Mouse (Mus musculus): ENCODE measurements around the gene Arhgap33. TPM values are rescaled to one million over a fixed set of nuclear protein-coding genes. Genes with fewer than 3 reads are reported as not detected.
"Not testable (repeated sequence)": the region's sequence is repeated elsewhere in the genome, so short reads cannot be mapped to it uniquely, and the experiment has no call there.

Gene Arhgap33
- polyA plus RNA-seq, 1 experiment from 2014 or later = 88.6 TPM

DNA sequence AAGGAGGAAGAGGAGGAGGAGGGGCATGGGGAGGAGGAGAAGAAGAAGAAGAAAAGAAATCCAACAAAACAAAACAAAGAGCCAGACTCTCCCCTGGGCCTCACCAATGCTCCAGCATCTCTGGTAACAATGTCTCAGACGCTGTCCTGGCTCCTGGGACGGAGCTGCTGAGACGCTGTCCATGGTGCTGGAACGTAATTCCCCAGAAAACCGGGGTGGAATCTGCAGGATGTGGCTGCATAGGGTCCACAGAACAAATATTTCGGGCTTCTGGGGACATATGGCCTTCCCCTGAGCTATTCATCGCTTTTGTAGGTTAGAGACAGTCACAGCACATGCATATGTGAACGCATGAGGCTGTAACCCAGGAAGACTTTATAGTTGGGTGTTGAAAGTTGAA, 50.6 kb downstream of the Arhgap33 start:
- Histone ChIP-seq H3K9me3 (replicated peaks) (no peaks in the 10 kb centered on the region), H3K4me3 (no peak overlapping the region), H3K9ac (no peak overlapping the region), H3K27ac (no peak overlapping the region), H3K27me3 (peaks cover 12% of the 10 kb centered on the region; the same call in 1 of the 2 replicates), H3K4me1 (no peaks in the 10 kb centered on the region), H3K4me2 (replicated peaks) (no peak overlapping the region), H3K36me3 (no peaks in the 10 kb centered on the region)
- ATAC-seq (ENCODE audit: low FRiP score) = no peak
- WGBS = 19% methylated on average over 8 of the region's 8 CpGs

DNA sequence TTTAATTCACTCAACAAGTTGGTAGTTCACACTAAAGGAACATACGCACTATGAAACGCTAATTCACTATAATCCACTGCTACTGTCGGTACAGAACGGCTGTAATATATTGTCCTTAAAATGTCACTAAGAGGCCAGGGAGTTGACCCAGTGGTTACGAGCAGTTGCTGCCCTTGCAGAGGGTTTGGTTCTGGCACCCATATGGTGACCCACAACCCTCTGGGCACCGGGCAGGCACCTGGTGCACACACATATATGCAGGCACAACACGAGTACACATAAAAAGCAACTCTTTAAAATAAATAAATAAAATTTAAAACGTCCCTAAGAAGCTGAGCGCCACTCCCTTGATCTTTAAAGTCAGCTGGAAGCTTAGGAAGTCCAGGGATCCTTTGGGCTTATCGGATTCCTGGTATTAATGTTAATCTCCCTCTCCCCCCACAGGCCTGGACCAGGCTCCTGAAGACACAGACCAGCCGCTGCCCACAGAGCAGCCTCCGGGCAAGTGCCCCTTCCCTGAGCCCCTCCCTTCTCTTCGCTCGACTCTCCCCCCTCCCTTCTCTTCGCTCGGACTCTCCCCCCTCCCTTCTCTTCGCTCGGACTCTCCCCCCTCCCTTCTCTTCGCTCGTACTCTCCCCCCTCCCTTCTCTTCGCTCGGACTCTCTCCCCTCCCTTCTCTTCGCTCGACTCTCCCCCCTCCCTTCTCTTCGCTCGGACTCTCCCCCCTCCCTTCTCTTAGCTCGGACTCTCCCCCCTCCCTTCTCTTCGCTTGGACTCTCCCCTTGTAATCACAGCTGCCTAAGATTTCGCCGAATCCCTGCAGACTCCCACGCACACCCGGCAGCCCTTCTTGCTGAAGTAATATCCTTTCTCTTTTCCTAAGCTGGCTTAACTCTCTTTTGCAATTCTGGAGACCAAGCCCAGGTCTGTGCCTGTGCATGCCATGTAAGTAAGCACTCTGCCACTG, 57.2 kb downstream of the Arhgap33 start:
- peaks cover 9% of the 10 kb centered on the region for H3K4me1 ChIP-seq
- peaks cover 12% of the 10 kb centered on the region; the same call in 1 of the 2 replicates for H3K27me3 ChIP-seq
- peak overlapping the region; percentile 54 for H3K4me2 ChIP-seq (replicated peaks)
- WGBS = 10% methylated on average over 31 of the region's 32 CpGs
- peak; percentile 58 for ATAC-seq (ENCODE audit: low FRiP score)
- no peaks in the 10 kb centered on the region for H3K9me3 ChIP-seq (replicated peaks)
- no peaks in the 10 kb centered on the region for H3K36me3 ChIP-seq
- H3K4me3 ChIP-seq = peak overlapping the region; percentile 32
- no peak overlapping the region for H3K27ac ChIP-seq
- 0 out of 2 replicates have a peak overlapping the region, but pooled peaks have one; percentile 38 for H3K9ac ChIP-seq

DNA sequence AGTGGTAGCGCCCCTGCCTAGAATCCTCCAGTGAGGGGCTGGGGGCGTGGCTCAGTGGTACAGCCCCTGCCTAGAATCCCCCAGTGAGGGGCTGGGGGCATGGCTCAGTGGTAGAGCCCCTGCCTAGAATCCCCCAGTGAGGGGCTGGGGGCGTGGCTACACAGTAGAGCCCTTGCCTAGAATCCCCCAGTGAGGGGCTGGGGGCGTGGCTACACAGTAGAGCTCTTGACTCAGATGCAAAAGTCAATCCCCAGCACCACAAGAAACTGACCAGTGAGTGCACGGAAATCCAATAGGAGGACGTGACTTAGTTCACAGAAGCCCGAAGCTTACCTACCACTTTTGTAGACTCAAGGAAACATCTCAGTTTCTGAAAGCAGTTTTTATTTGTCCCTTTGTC, 58.7 kb downstream of the Arhgap33 start:
- H3K9me3 ChIP-seq (replicated peaks); ATAC-seq (ENCODE audit: low FRiP score): not testable (repeated sequence)
- WGBS = 89% methylated on average over 7 of the region's 7 CpGs

DNA sequence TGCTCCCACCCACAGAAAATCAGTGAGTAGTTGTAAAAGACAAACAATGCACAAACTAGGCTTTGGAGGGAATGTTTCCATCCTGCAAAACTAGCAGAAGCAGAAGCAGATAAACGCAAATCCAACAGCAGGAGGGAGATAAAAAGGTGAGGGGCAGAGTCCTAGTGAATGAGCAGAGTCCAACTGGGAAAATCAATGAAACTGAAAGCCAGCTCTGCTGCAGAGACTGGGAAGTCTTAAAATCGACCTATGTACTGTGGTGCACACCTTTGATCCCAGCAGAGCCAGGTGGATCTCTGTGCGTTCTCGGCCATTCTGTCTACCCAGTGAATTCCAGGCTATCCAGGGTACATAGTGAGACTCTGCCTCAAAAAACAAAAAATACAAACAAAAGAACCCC, 59.9 kb downstream of the Arhgap33 start:
- Histone ChIP-seq H3K27me3 (peaks cover 4% of the 10 kb centered on the region), H3K9ac (no peak overlapping the region), H3K27ac (no peak overlapping the region), H3K9me3 (replicated peaks) (no peaks in the 10 kb centered on the region), H3K4me1 (peaks cover 9% of the 10 kb centered on the region), H3K4me2 (replicated peaks) (no peak overlapping the region), H3K36me3 (no peaks in the 10 kb centered on the region), H3K4me3 (no peak overlapping the region)
- WGBS = 72% methylated on average over 4 of the region's 4 CpGs
- ATAC-seq (ENCODE audit: low FRiP score) = no peak

More for the DNA sequence above, 58.7 kb downstream of the Arhgap33 start:
- H3K4me2 ChIP-seq (replicated peaks); H3K36me3 ChIP-seq; H3K9ac ChIP-seq; H3K27ac ChIP-seq; H3K4me3 ChIP-seq; H3K4me1 ChIP-seq; H3K27me3 ChIP-seq: not testable (repeated sequence)

DNA sequence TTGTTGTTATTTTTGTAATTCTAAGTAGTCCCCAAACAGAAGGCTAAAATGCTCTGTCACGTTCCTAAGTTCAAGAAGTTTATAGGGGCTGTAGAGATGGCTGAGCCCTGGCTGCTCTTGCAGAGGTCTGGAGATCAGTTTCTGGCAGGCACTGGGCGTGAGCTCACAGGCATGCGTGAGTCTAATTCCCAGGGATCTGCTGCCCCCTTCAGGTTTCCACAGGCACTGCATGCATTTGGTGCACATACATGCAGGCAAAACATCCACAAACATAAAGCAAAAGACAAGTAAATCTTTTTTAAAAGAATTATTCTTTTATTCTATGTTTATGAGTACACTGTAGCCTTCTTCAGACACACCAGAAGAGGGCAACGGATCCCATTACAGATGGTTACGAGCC, 62.4 kb downstream of the Arhgap33 start:
- Histone ChIP-seq H3K4me2 (replicated peaks) (no peak overlapping the region), H3K4me1 (peaks cover 3% of the 10 kb centered on the region), H3K27ac (no peak overlapping the region), H3K9ac (no peak overlapping the region), H3K36me3 (no peaks in the 10 kb centered on the region), H3K9me3 (replicated peaks) (no peaks in the 10 kb centered on the region), H3K27me3 (peaks cover 13% of the 10 kb centered on the region), H3K4me3 (no peak overlapping the region)
- ATAC-seq (ENCODE audit: low FRiP score) = no peak
- 52% methylated on average over 5 of the region's 5 CpGs for WGBS

Small RNA genes within 50 kb of the gene (microRNA-seq; reads per million reads assigned to microRNA genes)
- 1.6 reads per million for gene Gm38670

Other genes with a start within 250 kb of the Arhgap33 start
- 74.8 and 88.1 TPM in 2 replicates for gene Clip3, start 243.3 kb downstream of the Arhgap33 start, polyA plus RNA-seq (2016; fragmentation: Nextera tagmentation; extraction: Ambion mirVana)
- 87.1 and 93.5 TPM in 2 replicates for gene Alkbh6, start 226.3 kb downstream of the Arhgap33 start, polyA plus RNA-seq (2016; fragmentation: Nextera tagmentation; extraction: Ambion mirVana)
- gene Syne4, start 220.3 kb downstream of the Arhgap33 start, polyA plus RNA-seq (2016; fragmentation: Nextera tagmentation; extraction: Ambion mirVana) = 36.9 and 39.2 TPM in 2 replicates
- gene E130208F15Rik, start 213.3 kb downstream of the Arhgap33 start, polyA plus RNA-seq (2016; fragmentation: Nextera tagmentation; extraction: Ambion mirVana) = 0.33 and 0.49 TPM in 2 replicates
- gene Sdhaf1, start 211.2 kb downstream of the Arhgap33 start, polyA plus RNA-seq (2016; fragmentation: Nextera tagmentation; extraction: Ambion mirVana) = 22.3 and 23.4 TPM in 2 replicates
- 9.3 and 10.1 TPM in 2 replicates for gene Lrfn3, start 172.3 kb downstream of the Arhgap33 start, polyA plus RNA-seq (2016; fragmentation: Nextera tagmentation; extraction: Ambion mirVana)
- gene Tyrobp, start 121.3 kb downstream of the Arhgap33 start, polyA plus RNA-seq (2016; fragmentation: Nextera tagmentation; extraction: Ambion mirVana) = 17.7 and 19.7 TPM in 2 replicates
- 0.57 and 0.86 TPM in 2 replicates for gene Hcst, start 115.2 kb downstream of the Arhgap33 start, polyA plus RNA-seq (2016; fragmentation: Nextera tagmentation; extraction: Ambion mirVana)
- 1.3 and 2.2 TPM in 2 replicates for gene Nfkbid, start 113.3 kb downstream of the Arhgap33 start, polyA plus RNA-seq (2016; fragmentation: Nextera tagmentation; extraction: Ambion mirVana)
- gene Aplp1, start 89.5 kb downstream of the Arhgap33 start, polyA plus RNA-seq (2016; fragmentation: Nextera tagmentation; extraction: Ambion mirVana) = 348 and 365 TPM in 2 replicates
- 16.1 and 23.9 TPM in 2 replicates for gene Kirrel2, start 77.4 kb downstream of the Arhgap33 start, polyA plus RNA-seq (2016; fragmentation: Nextera tagmentation; extraction: Ambion mirVana)
- gene Nphs1, start 76.7 kb downstream of the Arhgap33 start, polyA plus RNA-seq (2016; fragmentation: Nextera tagmentation; extraction: Ambion mirVana) = 3.8 and 5.2 TPM in 2 replicates
- not detected in 2 replicates for gene Prodh2, start 41.4 kb downstream of the Arhgap33 start, polyA plus RNA-seq (2016; fragmentation: Nextera tagmentation; extraction: Ambion mirVana)
- 5.7 and 7.1 TPM in 2 replicates for gene Hspb6, start 17.1 kb upstream of the Arhgap33 start, polyA plus RNA-seq (2016; fragmentation: Nextera tagmentation; extraction: Ambion mirVana)
- 11.3 and 12.6 TPM in 2 replicates for gene Proser3, start 17.2 kb upstream of the Arhgap33 start, polyA plus RNA-seq (2016; fragmentation: Nextera tagmentation; extraction: Ambion mirVana)
- gene Lin37, start 24.8 kb upstream of the Arhgap33 start, polyA plus RNA-seq (2016; fragmentation: Nextera tagmentation; extraction: Ambion mirVana) = 52.4 and 55.2 TPM in 2 replicates
- gene U2af1l4, start 28.2 kb upstream of the Arhgap33 start, polyA plus RNA-seq (2016; fragmentation: Nextera tagmentation; extraction: Ambion mirVana) = 80.6 and 87.5 TPM in 2 replicates
- gene Gm49396, start 28.3 kb upstream of the Arhgap33 start, polyA plus RNA-seq (2016; fragmentation: Nextera tagmentation; extraction: Ambion mirVana) = 18.1 and 19.5 TPM in 2 replicates
- gene Psenen, start 28.6 kb upstream of the Arhgap33 start, polyA plus RNA-seq (2016; fragmentation: Nextera tagmentation; extraction: Ambion mirVana) = 128 and 139 TPM in 2 replicates
- 4.2 and 6.3 TPM in 2 replicates for gene Igflr1, start 30.4 kb upstream of the Arhgap33 start, polyA plus RNA-seq (2016; fragmentation: Nextera tagmentation; extraction: Ambion mirVana)
- 8.8 and 9.9 TPM in 2 replicates for gene Kmt2b, start 53.7 kb upstream of the Arhgap33 start, polyA plus RNA-seq (2016; fragmentation: Nextera tagmentation; extraction: Ambion mirVana)
- 0.17 and 0.39 TPM in 2 replicates for gene Zbtb32, start 63.8 kb upstream of the Arhgap33 start, polyA plus RNA-seq (2016; fragmentation: Nextera tagmentation; extraction: Ambion mirVana)
- gene Upk1a, start 77.8 kb upstream of the Arhgap33 start, polyA plus RNA-seq (2016; fragmentation: Nextera tagmentation; extraction: Ambion mirVana) = 0.21 and 0.35 TPM in 2 replicates
- gene Cox6b1, start 91.1 kb upstream of the Arhgap33 start, polyA plus RNA-seq (2016; fragmentation: Nextera tagmentation; extraction: Ambion mirVana) = 737 and 880 TPM in 2 replicates
- not detected in 2 replicates for gene Etv2, start 100.8 kb upstream of the Arhgap33 start, polyA plus RNA-seq (2016; fragmentation: Nextera tagmentation; extraction: Ambion mirVana)
- gene Rbm42, start 115.3 kb upstream of the Arhgap33 start, polyA plus RNA-seq (2016; fragmentation: Nextera tagmentation; extraction: Ambion mirVana) = 153 and 160 TPM in 2 replicates
- gene Haus5, start 129.9 kb upstream of the Arhgap33 start, polyA plus RNA-seq (2016; fragmentation: Nextera tagmentation; extraction: Ambion mirVana) = 35.4 and 38.4 TPM in 2 replicates
- gene Pmis2, start 136.5 kb upstream of the Arhgap33 start, polyA plus RNA-seq (2016; fragmentation: Nextera tagmentation; extraction: Ambion mirVana) = not detected in 2 replicates
- not detected in 2 replicates for gene 2200002J24Rik, start 163.9 kb upstream of the Arhgap33 start, polyA plus RNA-seq (2016; fragmentation: Nextera tagmentation; extraction: Ambion mirVana)
- 0.93 and 1.3 TPM in 2 replicates for gene Atp4a, start 177.1 kb upstream of the Arhgap33 start, polyA plus RNA-seq (2016; fragmentation: Nextera tagmentation; extraction: Ambion mirVana)
- 147 and 164 TPM in 2 replicates for gene Tmem147, start 194.5 kb upstream of the Arhgap33 start, polyA plus RNA-seq (2016; fragmentation: Nextera tagmentation; extraction: Ambion mirVana)
- gene Gapdhs, start 208.6 kb upstream of the Arhgap33 start, polyA plus RNA-seq (2016; fragmentation: Nextera tagmentation; extraction: Ambion mirVana) = 0.76 and 1.1 TPM in 2 replicates
- 1.7 and 2.5 TPM in 2 replicates for gene Sbsn, start 216.4 kb upstream of the Arhgap33 start, polyA plus RNA-seq (2016; fragmentation: Nextera tagmentation; extraction: Ambion mirVana)
- gene Dmkn, start 228.7 kb upstream of the Arhgap33 start, polyA plus RNA-seq (2016; fragmentation: Nextera tagmentation; extraction: Ambion mirVana) = 0.59 and 0.67 TPM in 2 replicates

All from hindbrain, embryonic 12.5 days (tissue).